Mouse (Mus musculus) adrenal gland, adult (tissue): ENCODE data around the gene Zfp692.
A peak's percentile ranks its signal among the peaks of the same experiment; 100 is the strongest.

Experiments
- DNase-seq, 2 experiments: peaks; one replicate each; pipeline ENCODE4 v3.0.0; 2022 to 2023; ENCODE audit warnings: low spot score in 1 of 2; ENCODE audit not compliant: inconsistent age in 2 of 2

The Zfp692 gene

GRCm38 (mm10) chr11:58307411-58308080 is 677 bp downstream of the Zfp692 start:
- peak; percentile 72 to 86 for DNase-seq

- no peak for DNase-seq
These were observed 1.8 kb downstream of the Zfp692 start for GRCm38 (mm10) chr11:58308661-58309060.

GRCm38 (mm10) chr11:58314069-58314468 is 7.2 kb downstream of the Zfp692 start:
- no peak for DNase-seq

- no peak for DNase-seq
These were observed 8.8 kb downstream of the Zfp692 start for GRCm38 (mm10) chr11:58315536-58316168.

- DNase-seq = no peak
These were observed 9.5 kb downstream of the Zfp692 start for GRCm38 (mm10) chr11:58316344-58316743.

GRCm38 (mm10) chr11:58316768-58317390 is 10.0 kb downstream of the Zfp692 start:
- no peak for DNase-seq

- peak; percentile 98 to 99 for DNase-seq
These were observed 16.1 kb downstream of the Zfp692 start for GRCm38 (mm10) chr11:58322824-58323569.

- no peak for DNase-seq
These were observed 16.9 kb downstream of the Zfp692 start for GRCm38 (mm10) chr11:58323570-58324340.

GRCm38 (mm10) chr11:58324614-58325229 is 17.9 kb downstream of the Zfp692 start:
- peak in 1 of 2 experiments; percentile 33 for DNase-seq

GRCm38 (mm10) chr11:58326781-58327180 is 19.9 kb downstream of the Zfp692 start:
- DNase-seq = no peak

GRCm38 (mm10) chr11:58329906-58330275 is 23.0 kb downstream of the Zfp692 start:
- DNase-seq = no peak

- peak; percentile 92 to 98 for DNase-seq
These were observed 23.6 kb downstream of the Zfp692 start, which contains the start of the genes Zfp672 and Sh3bp5l for GRCm38 (mm10) chr11:58330276-58331148. Gene Zfp672 (minus strand): TSS chr11:58330339. Gene Sh3bp5l (plus strand): TSS chr11:58330724.

GRCm38 (mm10) chr11:58331149-58331495 is 24.3 kb downstream of the Zfp692 start:
- peak in 1 of 2 experiments; percentile 52 for DNase-seq

GRCm38 (mm10) chr11:58331546-58331945 is 24.7 kb downstream of the Zfp692 start:
- peak in 1 of 2 experiments; percentile 53 for DNase-seq

- peak; percentile 92 to 95 for DNase-seq
These were observed 27.9 kb downstream of the Zfp692 start for GRCm38 (mm10) chr11:58334746-58335145.

GRCm38 (mm10) chr11:58346745-58347144 is 39.9 kb downstream of the Zfp692 start:
- DNase-seq = no peak

- DNase-seq = no peak
These were observed 43.8 kb downstream of the Zfp692 start for GRCm38 (mm10) chr11:58350628-58351027.

- DNase-seq = no peak
These were observed 44.3 kb downstream of the Zfp692 start for GRCm38 (mm10) chr11:58351179-58351578.
